Mouse (Mus musculus) liver, embryonic 14.5 days (tissue): ENCODE measurements around the gene Mafg.

Experiments used
- CTCF ChIP-seq: IDR thresholded peaks from 2 replicates; pipeline ENCODE4 v1.5.1; 2016; ENCODE audit warnings: antibody characterized with exemption, low read depth, control low read depth
- EP300 ChIP-seq: IDR thresholded peaks from 2 replicates; pipeline ENCODE4 v1.6.1; 2016; ENCODE audit warnings: antibody characterized with exemption, low read depth

DNA sequence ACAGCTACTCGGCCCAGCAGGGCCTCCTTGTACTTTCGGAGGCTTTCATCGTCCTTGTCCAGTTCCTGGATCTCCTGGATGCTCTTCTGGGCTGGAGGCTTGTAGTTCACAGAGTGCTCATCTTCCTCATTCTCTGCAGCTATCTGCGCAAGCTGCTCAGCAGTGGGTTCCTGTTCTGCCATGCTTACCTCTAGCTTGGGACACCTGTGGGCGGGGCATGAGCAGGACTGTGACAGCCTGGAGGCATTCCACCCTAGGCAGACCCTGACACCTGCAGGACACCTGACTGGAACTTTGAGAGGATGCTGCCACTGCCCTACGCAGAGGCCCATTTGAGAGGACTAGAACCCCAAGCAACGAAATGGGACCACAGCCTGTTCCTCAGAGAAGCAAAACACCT lies 53.2 kb downstream of the Mafg start:
- TF ChIP-seq CTCF (no peak), EP300 (no peak)
